Mouse (Mus musculus) left cerebral cortex, postnatal 4 days (tissue): ENCODE measurements around the gene Mei1. TPM values are rescaled to one million over a fixed set of nuclear protein-coding genes. Genes with fewer than 3 reads are reported as not detected.

Source experiments
- DNase-seq: peaks from one replicate; pipeline ENCODE4 v3.0.0-alpha.2; 2022
- intact Hi-C: fragments of 180-260 bp; cut with DNase I; formaldehyde crosslinking; loops from one replicate; pipeline ENCODE4 v1.15.1; 2025
- total RNA-seq, 2 experiments: library from RNA; stranded (reverse); gene quantifications; 2 replicates each; pipeline ENCODE4 v1.2.3; 2021

The Mei1 gene
- total RNA-seq, 2 experiments from 2014 or later, result 0.10 TPM; not detected in 1

- no peak for DNase-seq
- intact Hi-C loops, result no loop called here
Observed at GRCm38 (mm10) chr15:82167201-82168168, 97.7 kb downstream of the Mei1 start.

GRCm38 (mm10) chr15:82169671-82170070 lies 99.9 kb downstream of the Mei1 start:
- no peak for DNase-seq
- intact Hi-C loops, result no loop called here

DNA sequence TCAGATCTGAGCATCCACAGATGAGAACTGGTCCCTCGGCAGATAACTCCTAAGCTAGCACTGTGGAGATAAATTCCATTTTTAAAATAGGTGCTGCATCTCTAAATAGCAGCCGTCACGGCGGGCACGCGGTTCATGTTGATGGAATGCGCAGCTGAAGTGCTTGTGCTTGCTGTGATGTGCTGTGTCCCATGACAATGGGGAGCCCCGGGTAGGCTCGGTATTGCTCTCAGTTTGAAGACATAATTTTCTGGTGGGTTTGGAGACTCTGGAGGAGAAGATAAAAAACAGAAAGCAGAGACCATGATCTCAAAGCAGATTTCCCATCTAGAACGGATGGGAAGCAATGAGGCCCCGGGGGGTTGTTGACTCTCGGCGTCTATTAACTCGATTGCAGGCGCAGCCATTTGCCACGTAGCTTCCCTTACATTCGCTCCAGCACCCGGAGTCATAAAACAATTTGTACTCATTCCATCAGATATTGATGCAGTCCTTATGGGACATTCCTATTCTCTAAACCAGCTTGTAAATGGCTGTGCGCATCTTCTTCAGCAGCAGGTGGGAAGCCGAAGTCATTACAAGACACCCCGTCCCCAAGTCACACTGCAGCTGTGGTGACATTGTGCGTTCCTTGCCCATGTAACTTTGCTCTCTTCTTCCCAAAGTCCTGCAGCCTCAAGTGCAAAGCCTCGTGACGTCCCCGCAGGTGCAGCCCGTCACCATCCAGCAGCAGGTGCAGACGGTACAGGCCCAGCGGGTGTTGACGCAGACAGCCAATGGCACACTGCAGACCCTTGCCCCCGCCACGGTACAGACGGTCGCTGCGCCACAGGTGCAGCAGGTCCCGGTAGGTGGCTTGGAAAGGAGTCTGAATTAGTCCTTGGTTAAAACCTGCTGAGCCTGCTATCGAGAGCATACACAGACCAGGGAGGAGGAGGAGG lies 100.9 kb downstream of the Mei1 start:
- DNase-seq, result peak; percentile 51
- intact Hi-C loops, result no loop called here

DNA sequence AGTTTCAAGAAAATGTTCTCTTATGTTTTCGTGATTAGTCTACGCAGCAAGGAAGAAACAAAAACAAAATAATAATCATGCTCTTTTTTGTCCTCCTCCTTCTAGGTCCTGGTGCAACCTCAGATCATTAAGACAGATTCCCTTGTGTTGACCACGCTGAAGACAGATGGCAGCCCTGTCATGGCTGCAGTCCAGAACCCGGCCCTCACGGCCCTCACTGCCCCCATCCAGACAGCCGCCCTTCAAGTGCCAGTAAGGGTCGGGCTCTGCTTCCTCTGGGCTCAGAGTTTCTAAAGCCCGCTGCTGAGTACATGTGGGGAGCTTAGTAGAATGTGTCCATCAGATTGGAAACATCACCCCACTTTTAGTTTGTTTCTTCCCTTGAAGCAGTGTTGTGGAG lies 102.9 kb downstream of the Mei1 start:
- intact Hi-C loops, result no loop called here
- DNase-seq, result peak; percentile 85

DNA sequence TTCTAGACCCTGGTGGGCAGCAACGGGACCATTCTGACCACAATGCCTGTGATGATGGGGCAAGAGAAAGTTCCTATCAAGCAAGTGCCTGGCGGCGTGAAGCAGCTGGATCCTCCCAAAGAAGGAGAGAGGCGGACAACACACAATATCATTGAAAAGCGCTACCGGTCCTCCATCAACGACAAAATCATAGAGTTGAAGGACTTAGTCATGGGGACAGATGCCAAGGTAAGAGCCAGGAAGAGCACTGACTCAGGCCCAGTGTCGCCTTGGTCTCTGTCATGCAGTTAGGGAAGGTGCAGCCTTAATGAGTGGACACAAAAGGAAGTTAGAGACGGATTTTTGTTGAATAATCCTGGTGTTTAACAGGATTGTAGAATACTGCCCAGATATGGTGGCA lies 105.3 kb downstream of the Mei1 start:
- intact Hi-C loops, result no loop called here
- DNase-seq, result no peak

Other genes starting within 250 kb of the Mei1 start
- 10 to 100 TPM; 20.3 to 22.6 TPM for gene Tob2, start 211.2 kb upstream of the Mei1 start, total RNA-seq
- gene Phf5a, start 198.1 kb upstream of the Mei1 start, total RNA-seq, result 10 to 100 TPM; 51.8 to 59.7 TPM
- gene Aco2, start 197.7 kb upstream of the Mei1 start, total RNA-seq, result 100 to 1,000 TPM; 273 to 304 TPM
- 10 to 100 TPM; 45.7 to 48.1 TPM for gene Polr3h, start 143.8 kb upstream of the Mei1 start, total RNA-seq
- 100 to 1,000 TPM; 191 to 201 TPM for gene Csdc2, start 133.2 kb upstream of the Mei1 start, total RNA-seq
- 100 to 1,000 TPM; 138 to 140 TPM for gene Pmm1, start 109.1 kb upstream of the Mei1 start, total RNA-seq
- gene 1700029P11Rik, start 89.5 kb upstream of the Mei1 start, total RNA-seq, result not detected
- gene Xrcc6, start 82.2 kb upstream of the Mei1 start, total RNA-seq, result 10 to 100 TPM; 28.3 to 28.7 TPM
- gene Desi1, start 36.1 kb upstream of the Mei1 start, total RNA-seq, result 10 to 100 TPM; 64.8 to 72.7 TPM
- 100 to 1,000 TPM; 123 to 130 TPM for gene Snu13, start 22.4 kb upstream of the Mei1 start, total RNA-seq
- gene 4930407I10Rik, start 10.8 kb upstream of the Mei1 start, total RNA-seq, result not detected
- 10 to 100 TPM; 11.3 to 12.4 TPM for gene Ccdc134, start 57.9 kb downstream of the Mei1 start, total RNA-seq
- gene Srebf2, start 77.2 kb downstream of the Mei1 start, total RNA-seq, result 100 to 1,000 TPM; 233 to 234 TPM
- gene Shisa8, start 142.8 kb downstream of the Mei1 start, total RNA-seq, result 1 to 10 TPM; 1.5 to 2.0 TPM
- gene Tnfrsf13c, start 154.4 kb downstream of the Mei1 start, total RNA-seq, result 1 to 10 TPM in 1 of 2 experiments, under 1 TPM in 1; 0.46 to 1.1 TPM
- 1 to 10 TPM; 6.5 to 6.9 TPM for gene Cenpm, start 174.8 kb downstream of the Mei1 start, total RNA-seq
- 10 to 100 TPM; 70.9 to 77.4 TPM for gene 1500009C09Rik, start 182.4 kb downstream of the Mei1 start, total RNA-seq
- 100 to 1,000 TPM; 666 to 687 TPM for gene Sept3, start 204.9 kb downstream of the Mei1 start, total RNA-seq
- under 1 TPM in 1 of 2 experiments, not detected in 1; 0.24 TPM for gene Wbp2nl, start 229.0 kb downstream of the Mei1 start, total RNA-seq